Mouse (Mus musculus): ENCODE results near the gene Bcl3.

GRCm38 (mm10) chr7:19818875-19819274, 3.7 kb downstream of the Bcl3 start:
- TF ChIP-seq CTCF (IDR thresholded peaks at IDR 0.05; ENCODE audit: borderline replicate concordance, insufficient read depth, low read depth, low read length) (no peak), POLR2A (IDR thresholded peaks at IDR 0.05; ENCODE audit: borderline replicate concordance, insufficient read depth, low read length) (no peak)

Measured in cerebellum, adult 2 months (tissue).